Mouse (Mus musculus): ENCODE results near the gene Hnrnpdl. TPM values are rescaled to one million over a fixed set of nuclear protein-coding genes. Genes with fewer than 3 reads are reported as not detected.

The Hnrnpdl gene
- total RNA-seq, 1 experiment from 2014 or later = 584 TPM

DNA sequence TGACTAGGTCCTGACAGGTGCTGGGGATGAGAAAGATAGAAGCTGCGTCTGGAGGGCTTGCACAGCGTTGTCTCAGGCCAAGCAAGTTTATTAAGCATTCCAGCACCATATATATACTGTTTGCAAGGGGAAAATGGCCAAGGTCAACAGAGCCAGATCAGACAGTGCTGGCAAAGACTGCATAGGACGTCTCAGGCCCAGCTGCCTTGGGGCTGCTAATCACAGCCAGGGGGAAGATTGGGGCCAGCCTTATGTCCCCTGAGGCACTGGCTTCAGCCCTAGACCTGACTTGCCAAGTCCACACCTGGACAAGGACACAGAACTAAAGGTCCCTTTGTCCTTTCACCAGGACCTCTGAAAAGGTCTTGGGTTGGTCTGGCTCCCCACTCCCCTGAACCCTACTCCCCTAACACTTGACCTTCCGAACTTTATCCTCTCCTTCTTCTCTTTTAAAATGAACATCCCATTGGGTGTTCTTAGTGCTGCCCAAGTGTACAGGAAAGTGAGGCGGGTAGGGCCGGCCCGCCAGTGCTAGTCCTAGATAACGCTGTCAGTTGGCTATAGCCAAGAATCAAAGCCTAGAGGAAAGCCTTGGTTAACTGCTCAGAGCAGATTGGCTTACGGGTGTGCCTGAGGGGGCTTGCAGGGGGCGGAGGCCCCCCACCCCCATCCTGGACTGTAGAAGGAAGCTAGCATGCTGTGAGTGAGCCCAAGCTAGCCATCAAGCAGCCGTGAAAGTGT, 15.5 kb upstream of the Hnrnpdl start:
- ATAC-seq (replicated peaks in 1 of 2; ENCODE audit: insufficient read depth in 1 of 2, low FRiP score in 2 of 2, low TSS enrichment in 1 of 2, low read depth in 1 of 2, poor library complexity in 2 of 2, severe bottlenecking in 2 of 2) = peak in 1 of 2 experiments; percentile 23; a peak in 1 of 4 replicates

DNA sequence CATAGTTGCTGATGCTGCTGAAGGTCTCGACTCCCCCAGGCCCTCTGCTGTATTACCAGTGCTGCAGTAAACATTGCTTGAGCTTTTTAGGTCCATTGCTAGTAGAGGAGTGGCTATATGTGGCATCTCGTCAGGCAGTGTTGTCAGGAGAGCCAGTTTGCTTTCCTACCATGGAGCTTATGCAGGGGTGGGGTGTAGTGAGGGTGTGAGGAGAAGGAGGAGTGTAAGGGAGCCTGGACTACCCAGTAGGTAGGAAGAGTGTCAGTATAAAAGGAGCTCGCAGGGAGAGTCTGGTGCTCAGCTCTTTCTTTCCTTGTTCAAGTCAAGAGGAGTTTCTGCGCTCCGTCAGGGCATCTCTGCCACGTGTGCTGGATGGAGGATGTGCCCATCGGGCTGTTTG, 13.3 kb upstream of the Hnrnpdl start:
- ATAC-seq (replicated peaks in 1 of 2; ENCODE audit: insufficient read depth in 1 of 2, low FRiP score in 2 of 2, low TSS enrichment in 1 of 2, low read depth in 1 of 2, poor library complexity in 2 of 2, severe bottlenecking in 2 of 2) = no peak

DNA sequence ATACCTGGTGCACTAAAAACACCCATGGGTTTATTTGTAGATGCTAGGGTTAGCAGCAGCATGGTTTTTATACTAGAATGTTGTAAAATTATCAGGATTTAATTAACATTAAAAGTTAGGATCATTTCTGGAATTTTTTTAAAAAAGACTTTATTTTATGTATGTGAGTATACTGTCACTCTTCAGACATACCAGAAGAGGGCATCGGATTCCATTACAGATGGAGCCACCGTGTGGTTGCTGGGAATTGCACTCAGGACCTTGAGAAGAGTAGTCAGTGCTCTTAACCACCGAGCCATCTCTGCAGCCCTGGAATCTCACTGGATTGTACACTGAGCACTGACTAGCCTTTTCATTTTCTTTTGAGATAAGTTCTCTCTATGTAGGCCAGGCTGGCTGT, 10.4 kb upstream of the Hnrnpdl start:
- ATAC-seq (replicated peaks in 1 of 2; ENCODE audit: insufficient read depth in 1 of 2, low FRiP score in 2 of 2, low TSS enrichment in 1 of 2, low read depth in 1 of 2, poor library complexity in 2 of 2, severe bottlenecking in 2 of 2) = no peak

DNA sequence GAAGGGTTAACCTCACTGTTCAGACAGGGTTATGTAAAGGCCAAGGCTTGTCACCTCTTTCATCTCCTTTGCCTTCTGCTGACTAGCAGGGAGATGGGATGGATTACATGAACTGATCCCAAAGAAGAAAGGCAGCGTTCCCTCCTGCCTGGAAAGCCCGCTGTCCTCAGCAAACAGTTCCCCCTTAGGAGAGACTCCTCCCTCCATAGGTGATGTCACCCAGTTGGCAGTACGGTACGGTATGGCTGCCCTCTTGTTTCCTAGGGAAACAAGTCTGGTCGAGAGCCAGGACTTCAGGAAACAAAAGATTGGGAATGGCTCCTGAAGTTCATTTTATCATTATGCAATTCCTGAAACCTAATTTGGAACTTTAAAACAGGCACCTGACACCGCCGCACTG, 8.4 kb upstream of the Hnrnpdl start:
- ATAC-seq (replicated peaks in 1 of 2; ENCODE audit: insufficient read depth in 1 of 2, low FRiP score in 2 of 2, low TSS enrichment in 1 of 2, low read depth in 1 of 2, poor library complexity in 2 of 2, severe bottlenecking in 2 of 2) = no peak

GRCm38 (mm10) chr5:100047143-100047640, 7.7 kb upstream of the Hnrnpdl start:
- ATAC-seq (replicated peaks in 1 of 2; ENCODE audit: insufficient read depth in 1 of 2, low FRiP score in 2 of 2, low TSS enrichment in 1 of 2, low read depth in 1 of 2, poor library complexity in 2 of 2, severe bottlenecking in 2 of 2) = no peak

DNA sequence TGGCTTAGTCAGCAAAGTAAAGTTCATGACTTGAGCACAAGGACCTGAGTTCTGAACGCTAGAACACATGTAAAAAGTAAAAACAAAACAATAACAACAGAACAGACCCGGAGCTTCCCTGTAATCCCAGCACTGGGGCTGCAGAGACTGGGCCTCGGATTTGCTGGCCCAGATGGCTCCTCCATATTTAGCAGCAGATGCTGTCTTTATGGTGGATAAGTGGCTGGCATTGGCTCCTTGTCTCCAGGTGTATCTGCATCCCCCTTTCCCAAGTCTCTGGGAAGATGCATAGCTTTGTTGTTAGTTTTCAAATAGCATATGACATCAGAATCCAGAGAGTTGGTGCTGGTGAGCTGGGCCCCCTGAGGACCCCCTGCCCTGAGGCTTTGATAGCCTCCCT, 6.6 kb upstream of the Hnrnpdl start:
- ATAC-seq (replicated peaks in 1 of 2; ENCODE audit: insufficient read depth in 1 of 2, low FRiP score in 2 of 2, low TSS enrichment in 1 of 2, low read depth in 1 of 2, poor library complexity in 2 of 2, severe bottlenecking in 2 of 2) = no peak

GRCm38 (mm10) chr5:100044621-100045020, 5.2 kb upstream of the Hnrnpdl start:
- ATAC-seq (replicated peaks in 1 of 2; ENCODE audit: insufficient read depth in 1 of 2, low FRiP score in 2 of 2, low TSS enrichment in 1 of 2, low read depth in 1 of 2, poor library complexity in 2 of 2, severe bottlenecking in 2 of 2) = no peak

DNA sequence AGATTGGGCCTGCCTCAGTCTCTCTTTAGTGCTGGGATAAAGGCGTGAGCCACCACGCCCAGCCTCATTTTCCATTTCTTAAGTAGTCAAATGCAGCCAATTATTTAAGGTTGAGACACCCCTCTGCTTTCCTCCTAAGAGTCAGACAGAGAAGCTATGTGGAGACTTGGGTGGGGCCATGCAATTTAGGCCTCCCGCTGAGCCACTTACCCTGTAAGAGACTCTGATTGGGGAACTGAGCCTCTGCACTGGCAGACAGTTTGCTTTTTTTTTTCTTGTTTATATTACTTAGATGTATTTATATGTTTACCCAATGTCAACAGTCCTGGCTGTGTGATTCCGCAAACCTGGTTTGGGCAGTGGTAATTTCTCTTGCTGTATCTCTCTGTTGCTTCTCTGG, 4.6 kb upstream of the Hnrnpdl start:
- no peak for ATAC-seq (replicated peaks in 1 of 2; ENCODE audit: insufficient read depth in 1 of 2, low FRiP score in 2 of 2, low TSS enrichment in 1 of 2, low read depth in 1 of 2, poor library complexity in 2 of 2, severe bottlenecking in 2 of 2)

- ATAC-seq (replicated peaks in 1 of 2; ENCODE audit: insufficient read depth in 1 of 2, low FRiP score in 2 of 2, low TSS enrichment in 1 of 2, low read depth in 1 of 2, poor library complexity in 2 of 2, severe bottlenecking in 2 of 2) = no peak
Observed at GRCm38 (mm10) chr5:100043361-100043760, 3.9 kb upstream of the Hnrnpdl start.

DNA sequence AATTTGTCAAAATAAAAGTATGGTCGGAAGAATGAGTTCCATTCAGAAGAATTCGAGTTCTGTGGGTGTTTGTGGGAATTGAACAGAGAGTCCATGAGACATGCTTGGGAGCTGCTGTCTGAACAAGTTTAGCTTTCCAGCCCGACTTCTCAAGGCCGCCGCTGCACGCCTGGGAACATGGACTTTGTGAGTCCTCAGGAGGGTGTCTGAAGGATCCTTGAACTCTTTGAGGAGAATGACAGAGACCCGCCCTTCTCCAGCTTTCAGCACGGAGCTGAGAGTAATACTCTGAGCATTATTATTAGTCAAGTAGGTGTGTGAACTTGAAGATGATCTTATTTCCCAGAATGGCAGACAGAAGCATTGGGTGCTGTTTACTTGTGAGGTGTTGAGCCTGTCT, 3.0 kb upstream of the Hnrnpdl start:
- no peak for ATAC-seq (replicated peaks in 1 of 2; ENCODE audit: insufficient read depth in 1 of 2, low FRiP score in 2 of 2, low TSS enrichment in 1 of 2, low read depth in 1 of 2, poor library complexity in 2 of 2, severe bottlenecking in 2 of 2)

DNA sequence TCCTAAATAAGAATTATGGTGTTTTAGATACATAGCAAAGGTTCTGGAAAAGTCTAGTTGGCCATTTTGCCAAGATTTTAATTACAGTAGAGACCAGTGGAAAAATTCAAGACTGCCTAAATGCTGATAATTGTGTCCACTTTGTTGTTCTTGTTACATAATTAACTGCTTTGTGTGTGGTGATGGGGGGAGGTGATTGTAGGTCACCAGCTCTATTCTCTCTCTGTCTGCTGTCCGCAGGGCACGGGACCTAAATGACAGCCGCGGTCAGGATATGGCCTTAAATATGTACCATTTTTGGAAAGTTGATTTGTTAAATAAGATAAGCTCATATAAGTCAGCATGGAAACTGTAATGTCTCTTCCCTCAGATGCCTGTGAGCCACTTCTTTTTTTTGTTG, 1.8 kb upstream of the Hnrnpdl start:
- ATAC-seq (replicated peaks in 1 of 2; ENCODE audit: insufficient read depth in 1 of 2, low FRiP score in 2 of 2, low TSS enrichment in 1 of 2, low read depth in 1 of 2, poor library complexity in 2 of 2, severe bottlenecking in 2 of 2) = no peak

DNA sequence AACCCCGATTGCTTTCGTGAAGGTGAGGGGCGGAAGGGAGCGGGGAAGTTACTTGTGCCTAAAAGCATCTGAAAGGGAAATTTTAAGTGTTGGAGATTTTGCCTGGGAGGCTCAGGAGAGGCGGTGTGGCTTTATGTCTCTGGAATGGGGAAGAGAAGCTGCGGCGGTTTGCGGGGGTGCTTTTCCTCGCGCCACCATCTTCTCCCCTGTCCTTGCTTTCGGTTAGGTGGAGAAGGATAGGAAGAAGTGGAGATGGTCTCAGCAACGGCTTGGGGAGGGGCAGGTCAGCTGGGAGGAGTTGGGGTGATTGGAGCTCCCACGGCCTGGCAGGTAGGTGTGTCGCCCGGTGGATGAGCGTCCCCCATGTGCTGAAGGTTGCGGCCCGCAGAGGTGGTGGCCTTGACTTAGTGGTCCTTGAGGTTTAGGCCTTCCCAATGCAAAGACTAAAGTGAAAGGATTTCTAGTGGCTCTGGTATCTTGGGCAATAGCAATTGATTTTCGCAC, 869 bp upstream of the Hnrnpdl start:
- peak; percentile 7 to 22 for ATAC-seq (replicated peaks in 1 of 2; ENCODE audit: insufficient read depth in 1 of 2, low FRiP score in 2 of 2, low TSS enrichment in 1 of 2, low read depth in 1 of 2, poor library complexity in 2 of 2, severe bottlenecking in 2 of 2)

- ATAC-seq (replicated peaks in 1 of 2; ENCODE audit: insufficient read depth in 1 of 2, low FRiP score in 2 of 2, low TSS enrichment in 1 of 2, low read depth in 1 of 2, poor library complexity in 2 of 2, severe bottlenecking in 2 of 2) = peak; percentile 50 to 63
Observed at GRCm38 (mm10) chr5:100038714-100039601, 506 bp downstream of the Hnrnpdl start.

GRCm38 (mm10) chr5:100037965-100038713, 1.3 kb downstream of the Hnrnpdl start:
- ATAC-seq (replicated peaks in 1 of 2; ENCODE audit: insufficient read depth in 1 of 2, low FRiP score in 2 of 2, low TSS enrichment in 1 of 2, low read depth in 1 of 2, poor library complexity in 2 of 2, severe bottlenecking in 2 of 2) = peak in 1 of 2 experiments; percentile 23; a peak in 1 of 4 replicates

DNA sequence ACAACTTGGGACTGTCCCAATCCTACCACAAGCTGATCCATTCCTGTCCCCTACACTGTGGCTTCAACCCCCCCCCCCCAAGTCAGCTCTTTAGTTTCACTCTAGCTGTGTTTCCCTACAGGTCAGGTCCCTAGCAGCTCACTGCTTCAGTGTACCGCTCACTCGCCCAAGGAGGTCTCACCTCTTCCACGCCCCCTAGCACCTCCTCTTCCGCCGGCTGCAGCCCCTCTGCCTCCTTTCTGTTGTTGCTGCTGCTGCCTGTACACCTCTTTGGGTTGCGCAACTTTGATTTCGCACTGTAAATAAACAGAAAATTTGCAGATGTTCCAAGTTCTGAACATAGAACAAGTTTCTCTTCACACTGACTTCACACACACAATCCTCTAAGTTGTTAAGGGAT, 2.8 kb downstream of the Hnrnpdl start:
- ATAC-seq (replicated peaks in 1 of 2; ENCODE audit: insufficient read depth in 1 of 2, low FRiP score in 2 of 2, low TSS enrichment in 1 of 2, low read depth in 1 of 2, poor library complexity in 2 of 2, severe bottlenecking in 2 of 2) = no peak

GRCm38 (mm10) chr5:100035950-100036349, 3.5 kb downstream of the Hnrnpdl start:
- ATAC-seq (replicated peaks in 1 of 2; ENCODE audit: insufficient read depth in 1 of 2, low FRiP score in 2 of 2, low TSS enrichment in 1 of 2, low read depth in 1 of 2, poor library complexity in 2 of 2, severe bottlenecking in 2 of 2) = no peak

- no peak for ATAC-seq (replicated peaks in 1 of 2; ENCODE audit: insufficient read depth in 1 of 2, low FRiP score in 2 of 2, low TSS enrichment in 1 of 2, low read depth in 1 of 2, poor library complexity in 2 of 2, severe bottlenecking in 2 of 2)
Observed at GRCm38 (mm10) chr5:100032646-100033045, 6.8 kb downstream of the Hnrnpdl start.
